Mouse (Mus musculus): ENCODE data around the gene 9130213A22Rik.
"Not testable (repeated sequence)": the region's sequence is repeated elsewhere in the genome, so short reads cannot be mapped to it uniquely, and the experiment has no call there.

Gene 9130213A22Rik

GRCm38 (mm10) chr11:69093856-69094255, 28.5 kb downstream of the 9130213A22Rik start:
- DNase-seq (ENCODE audit: low spot score) = not testable (repeated sequence)

DNA sequence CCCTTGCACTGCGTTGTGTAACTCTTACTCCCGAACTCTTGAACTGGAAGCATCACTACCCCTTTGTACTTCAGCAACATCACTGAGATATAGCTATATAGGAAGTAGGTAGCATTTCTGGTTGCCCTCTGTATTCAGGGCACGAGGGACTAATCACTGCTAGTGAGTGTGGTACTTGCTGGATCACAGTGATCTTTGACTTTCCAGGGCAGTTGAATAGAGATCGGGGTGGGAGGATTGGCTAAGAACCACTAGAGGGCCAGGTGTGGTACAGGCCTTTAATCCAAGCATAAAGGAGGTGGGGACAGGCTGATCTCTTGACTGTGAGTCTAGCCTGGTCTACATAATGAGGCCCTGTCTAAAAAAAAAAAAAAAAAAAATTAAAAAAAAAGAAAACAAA, 29.5 kb downstream of the 9130213A22Rik start:
- DNase-seq (ENCODE audit: low spot score) = no peak

DNA sequence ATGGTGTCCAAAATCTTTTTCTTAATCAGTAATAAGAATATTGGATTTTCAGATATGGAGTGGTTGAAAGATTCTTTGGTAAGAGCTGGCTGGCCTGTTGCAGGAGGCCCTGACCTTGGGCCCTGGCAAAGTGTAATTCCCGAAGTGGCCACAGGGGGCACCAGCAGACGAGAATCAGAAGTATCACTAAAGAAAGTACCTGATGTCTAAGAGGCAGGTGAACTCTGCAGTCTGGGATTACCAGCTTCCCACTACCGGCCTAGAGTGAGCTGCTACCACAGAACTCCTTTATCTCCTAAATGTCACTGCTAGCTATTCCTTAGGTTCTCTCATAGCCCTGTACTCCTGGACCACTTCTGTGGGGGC, 30.0 kb downstream of the 9130213A22Rik start:
- DNase-seq (ENCODE audit: low spot score) = peak; percentile 86

DNA sequence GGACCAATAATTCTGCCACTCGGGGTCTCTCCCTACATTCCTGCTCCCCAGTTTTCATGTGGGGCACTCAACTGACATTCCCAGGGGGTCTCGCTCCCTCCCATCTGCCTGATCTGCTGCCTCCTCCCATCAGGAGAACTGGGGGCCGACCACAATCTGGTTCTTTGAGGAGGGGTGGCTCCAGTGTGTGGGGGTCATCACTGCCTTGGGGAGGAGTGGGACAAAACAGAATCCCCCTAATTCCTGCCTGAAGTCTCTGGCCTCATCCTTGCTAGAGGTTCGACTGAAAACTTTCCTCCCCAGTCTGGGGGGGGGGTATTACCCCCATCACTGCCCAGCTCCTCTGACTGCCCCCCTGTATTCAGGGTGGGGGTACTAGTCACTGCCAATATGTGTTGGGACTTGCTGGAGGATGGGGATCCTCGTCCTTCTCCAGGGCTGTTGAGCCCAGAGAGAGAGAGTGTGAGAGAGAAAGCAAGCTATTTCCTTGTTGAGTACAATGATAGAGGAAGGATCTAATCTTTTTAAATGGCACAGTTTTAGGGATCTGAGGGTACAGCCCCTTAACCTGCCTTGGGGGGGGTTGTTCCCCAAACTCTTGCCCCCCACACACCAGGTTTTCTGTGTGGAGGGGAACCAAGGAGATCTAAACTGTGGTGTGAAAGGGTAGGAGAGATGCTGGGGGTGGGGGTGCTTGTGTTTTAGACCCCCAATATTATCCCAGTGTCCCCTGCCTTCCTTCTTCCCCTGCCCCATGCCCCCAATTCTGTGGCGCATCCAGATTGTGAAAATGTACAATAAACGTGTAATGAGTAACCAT, 30.6 kb downstream of the 9130213A22Rik start:
- DNase-seq (ENCODE audit: low spot score) = no peak

DNA sequence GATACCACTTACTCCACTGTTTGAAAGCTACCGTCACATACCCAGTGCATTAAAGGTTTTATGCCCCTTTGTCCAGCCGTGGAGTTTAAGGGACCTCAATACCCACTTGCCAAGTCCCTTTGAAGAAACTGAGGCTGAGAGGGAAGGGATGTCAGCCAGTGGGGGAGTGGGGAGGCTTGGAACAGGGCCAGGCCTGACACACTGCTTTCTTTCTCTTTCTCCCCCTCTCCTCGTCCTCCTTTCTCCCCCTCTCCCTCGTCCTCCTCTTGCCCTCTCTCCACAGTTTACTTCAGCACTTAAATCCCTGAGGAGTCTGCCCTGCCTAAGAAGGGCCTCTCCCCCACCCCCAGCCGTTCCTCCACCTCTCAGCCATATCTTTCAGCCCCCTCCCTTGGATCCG, 32.0 kb downstream of the 9130213A22Rik start:
- DNase-seq (ENCODE audit: low spot score) = no peak

DNA sequence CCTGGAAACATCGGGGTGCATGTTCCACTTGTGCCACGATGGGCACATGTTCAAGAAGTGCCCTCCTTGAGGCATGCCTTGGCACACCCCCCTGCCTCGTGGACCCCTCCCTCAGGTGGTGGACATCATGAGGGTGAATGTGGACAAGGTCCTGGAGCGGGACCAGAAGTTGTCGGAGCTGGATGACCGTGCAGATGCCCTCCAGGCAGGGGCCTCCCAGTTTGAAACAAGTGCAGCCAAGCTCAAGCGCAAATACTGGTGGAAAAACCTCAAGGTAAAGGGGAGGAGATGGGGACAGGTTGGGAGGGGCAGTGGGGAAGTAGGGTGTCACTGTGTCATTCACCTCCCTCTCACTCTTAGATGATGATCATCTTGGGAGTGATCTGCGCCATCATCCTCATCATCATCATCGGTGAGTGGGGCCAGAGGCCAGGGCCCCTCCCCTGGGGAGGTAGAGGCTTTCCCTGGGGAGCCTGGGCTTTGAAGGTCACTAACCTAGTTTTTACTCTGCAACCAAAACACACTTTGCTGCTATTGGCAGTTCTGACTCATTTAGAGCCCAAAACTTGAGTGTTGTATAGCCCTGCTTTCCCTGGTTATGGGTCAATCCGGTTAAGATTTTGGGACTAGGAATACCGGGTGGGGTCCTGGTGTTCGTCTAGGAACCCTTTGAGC, 32.6 kb downstream of the 9130213A22Rik start:
- no peak for DNase-seq (ENCODE audit: low spot score)

DNA sequence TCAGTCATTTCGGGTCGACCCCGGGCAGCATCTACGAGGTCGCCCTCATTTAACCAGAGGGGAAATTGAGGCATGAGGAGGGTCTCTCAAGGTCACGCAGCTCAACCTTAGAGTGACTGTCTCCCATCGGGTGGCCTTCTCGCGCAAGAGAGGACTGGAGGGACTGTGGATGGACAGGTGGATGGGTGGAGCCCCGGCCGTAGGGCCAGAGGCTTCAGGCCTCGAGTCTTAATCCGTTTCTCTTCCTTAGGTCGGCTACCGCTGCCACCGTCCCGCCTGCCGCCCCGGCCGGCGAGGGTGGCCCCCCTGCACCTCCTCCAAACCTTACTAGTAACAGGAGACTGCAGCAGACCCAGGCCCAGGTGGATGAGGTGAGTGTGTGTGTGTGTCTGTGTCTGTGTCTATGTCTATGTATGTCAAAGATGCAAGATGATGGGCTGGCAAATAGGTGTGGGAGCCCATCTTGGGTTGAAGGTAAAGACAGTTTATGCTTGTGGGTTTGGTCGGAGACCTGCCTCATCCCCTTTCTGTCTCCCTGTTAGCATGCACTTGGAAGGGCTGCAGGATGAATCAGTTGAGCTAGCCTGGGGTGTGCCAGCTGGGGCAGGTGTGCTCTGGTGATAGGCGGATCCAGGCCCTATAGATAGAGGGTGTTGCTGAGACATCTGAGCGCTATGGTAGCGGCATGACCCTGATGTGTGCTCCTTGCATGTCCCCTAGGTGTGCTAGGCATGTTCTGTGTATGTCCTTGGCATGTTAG, 33.4 kb downstream of the 9130213A22Rik start:
- DNase-seq (ENCODE audit: low spot score) = no peak

GRCm38 (mm10) chr11:69088103-69088855, 34.1 kb downstream of the 9130213A22Rik start, which contains the start of gene Vamp2:
Gene Vamp2 (plus strand): TSS chr11:69088490.
- DNase-seq (ENCODE audit: low spot score) = peak; percentile 91

DNA sequence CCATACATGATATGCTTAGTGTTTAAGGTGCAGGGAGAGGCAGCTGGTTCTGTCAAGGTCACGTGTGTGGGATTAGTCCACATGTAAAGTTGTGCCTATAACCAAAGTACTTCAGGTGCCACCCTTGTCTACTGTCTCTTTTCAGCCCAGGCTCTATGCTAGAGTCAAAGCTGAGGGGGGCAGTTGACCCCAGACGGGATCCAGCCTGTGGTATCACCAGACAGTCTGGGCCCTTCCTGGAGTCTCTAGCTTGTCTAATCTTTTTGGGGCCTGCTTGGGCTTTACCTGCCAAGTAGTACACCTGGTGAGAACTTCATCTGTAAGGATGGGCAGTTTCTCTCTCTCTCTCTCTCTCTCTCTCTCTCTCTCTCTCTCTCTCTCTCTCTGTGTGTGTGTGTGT, 34.8 kb downstream of the 9130213A22Rik start:
- no peak for DNase-seq (ENCODE audit: low spot score)

DNA sequence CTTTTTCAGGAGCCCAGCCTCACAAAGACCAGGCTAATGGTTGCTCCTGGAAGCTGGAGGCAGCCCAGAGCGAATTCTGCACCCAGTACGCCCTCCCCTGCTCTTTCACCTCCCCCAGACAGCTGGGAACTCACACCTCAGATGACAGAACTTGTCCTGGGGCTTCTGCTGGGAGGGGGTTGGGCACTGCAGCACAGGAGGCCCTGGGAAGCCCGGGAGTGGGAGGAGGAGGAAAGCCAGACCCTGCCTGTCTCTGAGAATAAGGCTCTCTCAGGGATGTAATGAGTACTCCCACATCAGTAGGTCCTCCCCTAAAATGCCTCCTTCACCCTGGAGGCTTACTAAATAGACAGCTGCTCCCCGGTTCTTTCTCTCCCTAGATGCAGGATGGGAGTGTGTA, 35.3 kb downstream of the 9130213A22Rik start:
- DNase-seq (ENCODE audit: low spot score) = no peak

GRCm38 (mm10) chr11:69086390-69086789, 36.0 kb downstream of the 9130213A22Rik start:
- DNase-seq (ENCODE audit: low spot score) = no peak

- no peak for DNase-seq (ENCODE audit: low spot score)
Measured at GRCm38 (mm10) chr11:69085608-69086007, 36.8 kb downstream of the 9130213A22Rik start.

- no peak for DNase-seq (ENCODE audit: low spot score)
Measured at GRCm38 (mm10) chr11:69081613-69082012, 40.8 kb downstream of the 9130213A22Rik start.

GRCm38 (mm10) chr11:69080855-69081222, 41.5 kb downstream of the 9130213A22Rik start:
- DNase-seq (ENCODE audit: low spot score) = no peak

DNA sequence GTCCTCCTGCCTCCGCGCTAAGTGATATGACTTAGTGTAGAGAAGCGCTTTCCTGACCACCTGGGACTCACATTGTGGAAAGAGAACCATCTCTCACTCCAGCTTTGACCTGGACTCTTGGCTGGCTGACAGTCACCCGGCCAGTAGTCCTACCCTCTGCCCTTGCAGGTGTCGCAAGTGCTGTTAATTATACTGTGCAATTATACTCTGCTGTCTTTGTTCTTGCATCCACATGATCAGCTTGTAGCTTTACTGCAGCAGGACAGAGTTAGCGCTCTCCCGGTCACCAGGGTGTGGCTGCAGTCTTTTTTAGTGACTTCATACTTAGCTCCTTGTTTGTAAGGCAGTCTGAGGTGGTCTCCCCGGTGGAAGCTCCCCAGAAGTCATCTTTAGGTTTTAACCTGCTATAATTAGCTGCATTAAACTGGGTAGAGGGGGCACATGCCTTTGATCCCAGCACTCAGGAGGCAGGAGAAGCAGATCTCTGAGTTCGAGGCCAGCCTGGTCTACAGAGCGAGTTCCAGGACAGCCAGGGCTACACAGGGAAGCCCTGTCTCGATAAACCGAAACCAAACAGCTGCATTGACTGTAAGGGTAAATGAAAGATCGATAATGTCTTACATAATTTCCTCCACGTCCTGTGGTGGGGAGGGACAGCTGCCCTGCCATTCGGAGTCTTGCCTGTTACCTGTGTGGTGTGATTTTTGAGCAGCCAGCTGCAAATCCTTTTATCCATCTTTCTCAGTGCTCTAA, 42.1 kb downstream of the 9130213A22Rik start:
- no peak for DNase-seq (ENCODE audit: low spot score)

DNA sequence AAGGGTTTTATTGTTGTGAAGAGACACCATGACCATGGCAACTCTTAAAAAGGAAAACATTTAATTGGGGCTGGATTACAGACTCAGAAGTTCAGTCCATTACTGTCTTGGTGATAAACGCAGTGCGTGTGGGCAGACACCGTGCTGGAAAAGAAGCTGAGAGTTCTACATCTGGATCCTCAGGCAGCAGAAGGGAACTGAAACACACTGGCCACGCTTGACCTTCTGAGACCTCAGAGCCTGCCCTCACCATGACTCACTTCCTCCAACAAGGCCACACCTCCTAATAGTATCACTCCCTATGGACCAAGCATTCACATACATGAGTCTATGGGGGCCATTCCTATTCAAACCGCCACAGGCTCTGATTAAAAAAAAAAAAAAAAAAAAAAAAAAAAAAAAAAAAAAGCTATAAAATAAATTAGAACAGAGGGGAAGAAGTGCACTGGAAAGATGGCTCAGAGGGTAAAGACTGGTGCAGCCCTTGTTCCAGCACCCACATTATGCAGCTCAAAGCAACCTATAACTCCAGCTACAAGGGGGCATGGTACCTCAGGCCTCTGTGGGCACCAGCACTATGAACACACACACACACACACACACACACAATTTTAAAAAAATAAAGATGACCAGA, 43.5 kb downstream of the 9130213A22Rik start:
- DNase-seq (ENCODE audit: low spot score) = no peak

DNA sequence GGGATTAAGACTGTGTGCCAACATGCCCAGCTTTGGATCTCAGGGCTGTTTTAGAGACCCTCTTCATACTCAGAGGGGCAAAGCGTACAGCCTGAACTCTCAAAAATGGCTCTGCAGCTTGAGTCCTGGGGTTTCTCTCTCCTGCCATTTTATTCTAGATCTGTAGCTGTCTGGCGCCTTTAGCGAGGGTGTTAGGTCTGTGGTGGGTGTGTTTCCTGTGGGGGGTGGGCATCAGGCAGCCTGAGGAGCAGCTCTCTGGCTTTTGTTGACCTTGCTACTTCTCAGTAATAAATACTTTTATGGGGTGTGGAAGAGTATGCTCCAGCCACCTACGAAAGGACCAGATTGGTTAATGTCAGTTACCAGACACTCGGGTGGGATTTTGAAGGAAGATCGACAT, 44.3 kb downstream of the 9130213A22Rik start:
- DNase-seq (ENCODE audit: low spot score) = no peak

- DNase-seq (ENCODE audit: low spot score) = no peak
Measured at GRCm38 (mm10) chr11:69077316-69077715, 45.1 kb downstream of the 9130213A22Rik start.

- no peak for DNase-seq (ENCODE audit: low spot score)
Measured at GRCm38 (mm10) chr11:69076572-69076971, 45.8 kb downstream of the 9130213A22Rik start.

DNA sequence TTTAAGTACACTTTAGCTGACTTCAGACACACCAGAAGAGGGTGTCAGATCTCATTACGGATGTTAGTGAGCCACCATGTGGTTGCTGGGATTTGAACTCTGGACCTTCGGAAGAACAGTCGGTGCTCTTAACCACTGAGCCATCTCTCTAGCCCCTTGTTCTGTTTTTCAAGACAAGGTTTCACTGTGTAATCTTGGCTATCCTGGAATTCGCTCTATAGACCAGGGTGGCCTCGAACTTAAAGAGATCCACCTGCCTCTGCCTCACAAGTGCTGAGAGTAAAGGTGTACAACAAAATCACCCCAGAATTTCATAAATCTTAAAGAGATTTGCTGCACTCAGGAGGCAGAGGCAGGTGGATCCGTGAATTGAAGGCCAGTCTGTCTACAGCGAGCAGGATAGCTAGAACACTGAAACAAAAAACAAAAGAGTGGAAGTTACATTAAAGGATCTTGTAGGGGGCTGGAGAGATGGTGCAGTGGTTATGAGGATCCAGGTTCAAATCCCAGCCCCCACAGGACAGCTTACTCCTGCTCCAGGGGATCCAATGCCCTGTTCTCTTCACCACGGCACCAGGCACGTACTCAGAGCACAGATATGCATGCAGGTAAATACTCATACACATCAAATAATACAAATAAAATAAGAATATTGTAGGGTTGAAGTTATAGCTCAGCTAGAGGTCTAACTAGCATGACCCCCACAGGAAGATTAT, 46.5 kb downstream of the 9130213A22Rik start:
- DNase-seq (ENCODE audit: low spot score) = no peak

Data from ovary, postnatal 36 days (tissue).